Comparison of ENCODE assay signal across 12 mouse cellular contexts in the genomic region with DNA sequence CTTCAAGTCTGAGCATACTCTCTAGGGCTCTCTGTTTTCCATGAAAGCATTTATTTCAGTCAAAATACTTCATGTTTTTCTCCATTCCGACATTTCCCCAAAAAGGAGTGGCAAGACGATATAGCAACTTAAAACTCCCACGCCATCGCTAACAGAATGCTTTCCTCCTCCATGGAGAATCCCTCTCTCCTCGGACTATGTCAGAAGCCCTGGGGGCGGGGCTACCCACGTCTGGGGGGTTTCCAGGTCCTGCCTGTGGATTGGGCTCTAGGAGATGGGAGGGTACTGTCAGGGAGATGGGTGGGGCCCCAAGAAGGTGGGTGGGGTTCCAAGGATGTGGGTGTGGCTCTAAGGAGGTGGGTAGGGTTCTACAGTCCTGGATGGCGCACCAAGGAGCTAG.
"Had no signal": no experiment of that assay in that cellular context is flagged by ENCODE, and none has a peak within 500 bp of the region (broad histone marks: within the 10 kb centered on the region; RNA-seq: fewer than 3 reads in every experiment).

No protein-coding gene starts in this region.

- H3K36me3 ChIP-seq: midbrain, embryonic 13.5 days; midbrain, embryonic 15.5 days; neural tube, embryonic 12.5 days; stomach, embryonic 15.5 days had no signal

- H3K4me3 ChIP-seq: midbrain, embryonic 13.5 days; midbrain, embryonic 15.5 days; neural tube, embryonic 12.5 days; stomach, embryonic 15.5 days had no signal

- H3K9me3 ChIP-seq: midbrain, embryonic 13.5 days; midbrain, embryonic 15.5 days; neural tube, embryonic 12.5 days; stomach, embryonic 15.5 days had no signal

- H3K9ac ChIP-seq: liver, embryonic 14.5 days; lung, embryonic 14.5 days; midbrain, embryonic 13.5 days; midbrain, embryonic 15.5 days; neural tube, embryonic 12.5 days; stomach, embryonic 15.5 days had no signal

- H3K27me3 ChIP-seq: midbrain, embryonic 13.5 days; midbrain, embryonic 15.5 days; neural tube, embryonic 12.5 days; stomach, embryonic 15.5 days had no signal

- H3K4me1 ChIP-seq: midbrain, embryonic 13.5 days; midbrain, embryonic 15.5 days; neural tube, embryonic 12.5 days; stomach, embryonic 15.5 days had no signal

- H3K27ac ChIP-seq: liver, embryonic 14.5 days; midbrain, embryonic 13.5 days; midbrain, embryonic 15.5 days; neural tube, embryonic 12.5 days; stomach, embryonic 15.5 days had no signal

- H3K4me2 ChIP-seq: lung, embryonic 14.5 days; midbrain, embryonic 11.5 days; midbrain, embryonic 13.5 days; midbrain, embryonic 15.5 days; neural tube, embryonic 12.5 days; stomach, embryonic 15.5 days had no signal

- DNase-seq: lung, embryonic 14.5 days; lung, postnatal 4 days; right cerebral cortex, postnatal 14 days; thymus, adult 18-20 months; thymus, postnatal 14 days; thymus, postnatal 36 days had no signal

- ATAC-seq: midbrain, embryonic 13.5 days; midbrain, embryonic 15.5 days had no signal
